Mouse (Mus musculus) adrenal gland, postnatal 10 days (tissue): ENCODE measurements around the gene Saysd1. TPM values are rescaled to one million over a fixed set of nuclear protein-coding genes. Genes with fewer than 3 reads are reported as not detected.

Experiments
- DNase-seq: peaks from one replicate; pipeline ENCODE4 v3.0.0; 2021; ENCODE audit warnings: mixed read lengths
- total RNA-seq, 2 experiments: library from RNA; stranded (reverse); gene quantifications; 2 replicates each; pipeline ENCODE4 v1.2.3; 2021

The Saysd1 gene
- total RNA-seq, 2 experiments from 2014 or later, result 4.5 to 6.5 TPM

DNA sequence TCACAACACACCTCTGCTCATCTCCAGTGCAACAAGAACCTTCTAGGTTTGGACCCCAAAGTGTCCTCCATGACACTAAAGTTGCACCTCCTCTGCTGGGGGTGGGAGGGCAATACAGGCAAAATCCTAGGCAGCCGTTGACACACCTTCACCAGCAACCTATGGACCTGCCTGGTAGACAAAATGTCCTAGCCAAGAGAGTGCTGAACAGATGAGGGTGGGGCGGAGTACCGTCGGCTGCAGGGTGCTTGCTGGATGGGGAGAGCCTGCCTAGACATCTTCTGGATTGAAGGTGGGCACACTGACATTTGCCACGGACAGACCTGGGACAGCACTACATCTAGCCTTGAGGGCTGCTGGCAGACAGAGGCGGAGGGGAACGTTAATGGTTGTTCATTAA, 26.1 kb upstream of the Saysd1 start:
- DNase-seq, result no peak

DNA sequence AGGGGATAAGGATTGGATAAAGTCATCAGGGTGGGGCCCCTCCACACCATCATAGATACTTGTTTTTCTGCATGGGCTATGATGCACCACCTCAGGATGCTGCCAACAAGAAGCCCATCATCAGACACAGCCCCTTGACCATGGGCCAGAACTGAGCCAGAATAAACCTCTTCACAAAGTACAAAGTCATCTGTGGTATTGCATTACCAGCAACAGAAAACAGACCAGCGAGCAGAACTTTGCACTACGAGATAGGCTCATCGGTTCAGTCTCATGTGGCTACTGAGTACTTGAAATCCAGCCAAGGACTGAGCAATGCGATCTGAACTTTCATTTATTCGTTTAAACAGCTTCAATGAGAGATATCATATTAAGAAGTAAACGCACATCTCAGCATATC, 24.4 kb upstream of the Saysd1 start:
- DNase-seq, result no peak

DNA sequence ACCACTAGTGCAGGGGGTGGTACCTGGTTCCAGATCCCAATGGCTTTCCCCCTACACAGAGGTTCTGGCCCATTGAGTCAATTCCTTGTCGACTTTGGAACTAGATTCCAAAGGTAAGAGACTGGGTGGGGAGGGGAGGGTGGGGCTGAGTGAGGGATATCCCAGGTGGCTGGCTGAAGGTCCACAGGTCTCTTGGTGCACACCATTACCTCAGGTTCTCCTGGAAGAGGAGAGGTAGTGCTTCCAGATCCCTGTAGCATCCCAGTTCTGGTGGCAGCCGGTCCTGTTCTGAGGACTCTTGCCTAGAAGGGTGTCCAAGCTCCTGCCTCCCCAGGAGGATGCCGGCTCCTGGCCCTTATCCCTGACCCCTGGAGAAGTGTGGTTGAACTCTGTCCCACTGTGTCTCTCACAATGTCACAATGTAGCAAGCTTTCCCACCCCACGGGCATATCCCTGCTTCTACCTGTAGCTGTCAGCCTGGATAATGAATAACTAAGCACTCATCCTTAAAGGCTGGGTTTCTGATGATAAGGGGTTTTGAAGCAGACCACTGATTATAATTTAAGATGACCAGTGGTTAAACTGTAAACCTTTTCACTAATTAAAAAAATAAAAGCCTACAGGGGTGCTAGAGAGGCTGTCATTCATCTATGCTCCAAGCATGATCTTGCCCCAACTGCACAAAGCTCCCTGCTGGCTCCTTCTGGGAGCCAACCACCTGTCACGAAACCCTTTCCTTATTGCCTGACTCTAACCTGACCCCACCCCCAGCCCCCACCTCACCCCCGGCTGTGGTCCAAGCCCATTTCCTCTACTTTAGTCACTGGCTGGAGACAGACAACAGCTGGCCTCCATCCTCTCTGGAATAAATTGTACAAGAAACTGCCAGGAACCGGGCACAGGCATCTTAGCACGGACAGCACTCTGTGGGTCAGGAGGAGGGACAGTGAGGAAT, 20.7 kb upstream of the Saysd1 start:
- DNase-seq, result no peak

DNA sequence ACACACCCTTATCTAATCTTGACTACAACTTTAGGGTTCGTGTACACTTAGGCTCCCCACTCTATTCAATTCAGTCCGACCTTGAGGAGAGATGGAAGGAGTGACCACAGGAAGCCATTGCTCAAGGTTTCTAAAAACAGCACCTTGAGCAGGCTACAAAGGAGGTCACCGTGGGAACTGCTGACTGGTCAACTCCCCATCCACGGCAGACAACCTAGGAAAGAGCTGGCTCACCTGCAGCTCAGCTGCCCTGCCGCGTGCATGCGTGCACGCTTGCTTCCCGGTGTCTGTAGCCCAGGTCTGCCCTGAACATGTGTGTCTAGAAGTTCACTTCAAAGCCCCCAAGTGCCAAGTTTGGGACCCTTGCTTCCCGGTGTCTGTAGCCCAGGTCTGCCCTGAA, 19.3 kb upstream of the Saysd1 start:
- DNase-seq, result no peak

DNA sequence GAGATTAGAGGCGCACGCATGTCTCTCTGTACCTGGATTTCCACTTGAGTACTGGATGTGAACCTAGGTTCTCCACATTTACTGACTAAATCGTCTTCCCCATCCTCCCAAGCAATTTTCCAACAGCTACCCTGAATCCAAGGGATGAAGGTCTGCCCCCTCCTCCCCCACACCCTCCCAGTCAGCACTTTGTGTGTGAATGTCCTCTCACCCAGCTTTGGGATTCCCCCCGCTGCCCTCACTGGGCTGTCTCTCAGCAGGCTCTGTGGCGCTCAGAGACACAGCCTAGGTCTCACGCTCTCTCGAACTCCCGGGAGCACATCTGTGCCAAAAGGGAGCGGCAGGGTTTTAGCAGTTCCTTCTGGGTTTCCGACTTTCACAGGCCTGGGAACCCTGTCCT, 17.4 kb upstream of the Saysd1 start:
- DNase-seq, result no peak

DNA sequence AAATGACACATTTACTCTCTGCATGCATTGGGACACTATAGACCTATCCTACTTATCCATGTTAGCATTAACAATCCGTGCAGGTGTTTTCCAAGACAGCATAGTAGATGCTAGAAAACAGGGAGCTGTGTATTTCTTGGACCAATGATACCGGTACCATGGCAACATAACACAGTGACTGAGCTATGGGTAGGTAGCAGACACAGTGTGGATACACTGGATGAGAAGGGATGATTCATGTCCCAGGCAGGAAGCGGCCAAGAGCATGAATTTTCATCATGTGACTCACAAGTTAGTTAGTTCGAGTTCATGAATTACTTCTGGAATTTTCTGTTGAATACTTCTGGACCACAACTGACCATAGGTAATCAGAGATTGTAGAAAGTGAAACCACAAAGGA, 16.6 kb upstream of the Saysd1 start:
- no peak for DNase-seq

DNA sequence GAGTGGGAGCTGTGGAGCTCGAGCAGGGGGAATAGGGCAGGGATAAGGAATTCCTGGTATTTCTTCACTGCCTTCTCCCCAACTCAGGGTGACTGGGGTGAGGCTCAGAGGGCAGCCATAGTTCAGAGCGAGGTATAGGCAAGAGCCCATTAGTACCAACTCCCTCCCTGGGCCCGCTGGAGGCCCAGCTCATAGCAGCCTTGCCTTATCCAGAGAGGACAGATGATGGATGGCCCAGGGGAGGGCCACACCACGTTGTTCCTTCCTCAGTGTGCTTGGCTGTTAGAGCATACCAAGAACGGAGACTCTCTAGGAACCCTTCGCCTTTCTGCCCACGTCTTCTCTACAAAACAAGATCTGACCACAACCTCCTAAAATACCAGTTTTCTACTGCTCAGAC, 15.9 kb upstream of the Saysd1 start:
- DNase-seq, result no peak

DNA sequence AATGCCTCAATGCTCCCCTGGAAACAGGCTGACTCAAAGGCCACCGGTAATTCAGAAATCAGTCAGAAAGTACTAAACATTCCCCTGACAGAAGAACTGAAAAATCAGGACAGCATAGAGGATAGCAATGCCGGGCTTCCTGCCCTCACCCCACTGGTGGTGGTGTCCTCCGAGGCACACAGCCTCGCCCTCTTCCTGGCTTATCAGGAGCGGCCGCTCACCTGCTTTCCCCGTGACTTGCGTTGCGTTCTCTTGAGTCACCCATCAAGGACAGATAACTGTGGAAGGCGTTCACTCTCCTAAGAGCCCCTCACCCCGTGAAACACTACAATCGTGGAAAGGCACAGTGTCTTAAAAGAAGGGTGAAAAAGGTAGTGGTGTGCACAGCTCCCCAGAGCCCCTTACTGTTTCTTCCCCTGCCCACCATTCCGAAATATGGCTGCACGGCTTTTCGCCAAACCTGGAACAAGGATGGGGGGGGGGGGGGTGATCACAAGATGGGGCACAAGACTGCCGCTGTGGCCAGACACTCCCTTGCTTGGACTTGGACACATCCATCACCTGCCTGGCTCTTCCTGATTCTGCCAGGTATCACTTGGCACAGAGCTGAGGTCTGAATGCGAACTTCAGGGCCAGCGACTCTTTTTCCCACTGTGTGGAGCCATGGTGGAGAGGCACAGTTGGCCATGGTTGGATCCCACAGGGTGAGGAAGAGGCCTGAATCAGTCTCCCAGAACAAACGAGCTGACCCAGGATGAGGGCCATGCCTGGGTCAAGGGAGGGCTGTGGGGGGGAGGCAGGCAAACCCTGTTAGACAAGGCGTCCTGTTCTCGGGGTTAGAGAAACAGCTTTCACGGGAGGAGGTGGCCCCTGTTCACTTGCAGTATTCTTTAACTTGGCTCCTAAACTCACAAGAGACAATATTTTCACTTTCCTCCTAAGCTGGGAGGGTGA, 11.1 kb upstream of the Saysd1 start:
- no peak for DNase-seq

DNA sequence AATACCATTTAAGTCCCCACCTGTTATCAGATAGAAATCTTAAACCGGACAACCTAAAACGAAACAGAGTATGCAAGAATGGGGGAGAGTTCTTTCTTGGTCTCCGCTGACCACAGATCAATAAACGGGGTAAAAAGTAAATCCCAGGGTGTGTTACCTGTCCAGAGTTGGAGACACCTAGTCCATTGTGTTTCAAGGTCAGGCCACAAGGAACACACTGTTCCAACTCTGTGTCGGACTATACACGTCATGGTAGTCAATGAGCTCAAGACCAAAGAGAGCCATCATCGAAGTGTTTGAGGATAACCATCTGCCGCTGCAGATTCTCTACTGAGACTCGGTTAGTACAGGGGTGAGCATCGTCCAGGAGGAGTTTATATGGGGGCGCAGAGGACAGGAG, 10.2 kb upstream of the Saysd1 start:
- DNase-seq, result no peak

DNA sequence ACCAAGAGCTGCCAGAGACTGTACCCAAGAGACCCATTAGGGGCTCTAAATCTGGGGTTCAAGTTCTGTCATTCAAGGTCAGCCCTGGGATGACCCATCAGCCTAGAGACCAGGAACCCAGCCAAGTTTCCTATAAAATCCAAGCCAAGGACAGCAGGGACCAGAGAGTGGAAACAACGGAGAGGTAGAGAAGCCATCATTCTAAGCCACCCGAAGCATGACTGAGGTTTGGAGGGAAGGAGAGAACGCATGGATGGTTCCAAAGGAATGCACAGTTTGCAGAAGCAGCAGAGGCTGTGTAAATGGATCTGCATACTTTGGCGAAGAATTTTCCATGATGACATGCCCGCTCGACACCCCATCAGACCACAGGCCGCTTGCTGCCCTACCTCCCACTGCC, 9.5 kb upstream of the Saysd1 start:
- no peak for DNase-seq

DNA sequence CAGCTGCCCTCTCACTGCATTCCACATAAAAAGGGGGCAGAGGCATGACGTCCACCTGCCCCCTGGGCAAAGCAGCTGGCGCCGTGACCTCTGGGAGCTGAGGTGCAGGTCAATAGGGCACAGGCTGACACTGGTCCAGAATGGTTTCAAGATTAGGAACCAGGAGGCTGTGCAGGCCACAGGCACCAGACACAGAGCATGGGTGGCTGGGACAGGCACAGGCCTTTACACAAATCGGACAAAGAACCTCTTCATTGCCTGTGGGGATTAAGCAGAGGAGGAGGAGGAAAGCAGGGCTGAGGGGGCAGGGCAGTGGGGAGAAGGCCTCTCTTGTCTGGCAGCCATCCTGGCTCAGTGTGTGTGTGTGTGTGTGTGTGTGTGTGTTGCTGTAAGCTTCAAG, 5.8 kb upstream of the Saysd1 start:
- DNase-seq, result no peak

DNA sequence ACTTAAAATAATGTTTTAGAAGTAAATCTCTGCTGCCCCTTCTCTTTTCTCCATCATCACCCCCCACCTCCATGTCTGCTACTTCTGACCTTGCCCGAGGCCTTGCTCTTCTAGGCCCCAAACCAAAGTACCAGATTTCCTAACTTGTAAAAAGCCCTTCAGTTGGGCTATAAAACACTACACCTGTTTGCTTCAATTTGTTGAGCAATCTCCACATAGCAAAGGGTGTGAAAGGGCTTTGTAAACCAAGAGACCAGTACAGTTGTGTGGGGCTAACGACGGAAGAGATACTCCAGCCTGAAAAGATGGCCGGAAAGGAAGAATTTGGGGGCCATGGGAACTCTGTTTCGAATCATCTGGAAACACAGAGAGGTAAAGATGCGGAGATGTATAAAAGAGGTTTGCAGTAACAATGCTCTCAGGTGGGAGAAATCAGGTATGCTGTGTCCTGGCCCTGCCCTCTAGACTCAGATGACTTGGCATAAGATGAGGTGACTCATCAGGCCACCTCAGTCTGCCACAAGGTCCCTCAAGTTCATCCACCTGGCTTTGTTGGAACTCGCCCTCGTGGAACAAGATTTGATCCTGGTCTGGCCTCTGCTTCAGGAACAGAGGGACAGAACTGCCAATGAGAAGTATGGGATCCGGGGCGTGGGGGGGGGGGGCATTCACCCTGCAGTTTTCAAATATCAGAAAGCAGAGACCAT, 3.2 kb downstream of the Saysd1 start:
- DNase-seq, result no peak

DNA sequence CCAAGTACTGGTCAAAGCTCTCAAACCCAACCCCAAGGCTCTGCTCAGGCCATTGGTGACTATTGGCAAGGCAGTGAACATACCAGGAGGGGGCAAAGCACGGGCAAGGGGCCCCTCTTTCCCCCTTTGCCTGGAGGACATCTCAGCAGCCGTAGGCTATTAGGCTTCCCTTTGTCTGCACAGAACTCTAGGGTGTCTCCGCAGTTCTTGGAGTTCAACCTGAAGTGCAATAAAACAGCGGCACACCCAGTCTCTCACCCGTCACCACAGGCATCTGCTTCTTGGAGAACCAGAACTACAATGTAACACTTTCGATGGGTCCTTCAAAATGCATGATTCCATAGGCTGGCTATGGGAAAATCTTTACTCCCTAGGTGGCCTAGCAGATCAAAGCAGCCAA, 10.2 kb downstream of the Saysd1 start:
- DNase-seq, result no peak

DNA sequence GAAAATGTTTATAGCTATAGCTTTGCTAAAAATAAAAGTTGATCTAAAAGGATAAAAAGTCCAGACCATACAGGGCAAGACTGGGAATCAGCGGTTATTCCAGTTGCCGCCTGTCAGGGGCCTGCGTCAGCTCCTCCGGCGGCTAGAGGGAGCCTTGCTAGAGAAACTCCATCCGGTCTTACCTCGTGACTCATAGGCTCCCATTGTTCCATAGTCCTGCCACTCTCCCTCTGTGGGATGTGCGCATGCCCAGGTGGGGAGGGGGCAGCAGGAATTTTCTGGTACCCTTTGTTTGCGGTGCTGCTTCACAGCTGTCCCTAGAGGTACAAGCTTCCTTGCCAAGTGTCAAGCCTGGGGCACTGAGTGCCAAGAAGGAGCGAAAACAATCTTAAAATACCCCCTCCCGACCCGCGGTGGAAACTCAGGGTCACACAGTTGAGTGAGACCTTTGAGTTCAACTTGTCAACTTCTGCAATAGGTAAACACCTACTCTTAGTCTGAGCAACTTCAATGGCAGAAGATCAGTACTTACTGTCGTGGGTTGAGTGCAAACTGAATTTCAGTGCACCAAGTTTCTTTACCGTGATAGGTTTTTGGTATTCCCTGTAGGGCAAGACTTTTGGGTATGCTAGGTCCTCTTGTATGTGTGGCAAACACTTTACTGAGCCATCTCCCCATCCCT, 10.8 kb downstream of the Saysd1 start:
- DNase-seq, result no peak

DNA sequence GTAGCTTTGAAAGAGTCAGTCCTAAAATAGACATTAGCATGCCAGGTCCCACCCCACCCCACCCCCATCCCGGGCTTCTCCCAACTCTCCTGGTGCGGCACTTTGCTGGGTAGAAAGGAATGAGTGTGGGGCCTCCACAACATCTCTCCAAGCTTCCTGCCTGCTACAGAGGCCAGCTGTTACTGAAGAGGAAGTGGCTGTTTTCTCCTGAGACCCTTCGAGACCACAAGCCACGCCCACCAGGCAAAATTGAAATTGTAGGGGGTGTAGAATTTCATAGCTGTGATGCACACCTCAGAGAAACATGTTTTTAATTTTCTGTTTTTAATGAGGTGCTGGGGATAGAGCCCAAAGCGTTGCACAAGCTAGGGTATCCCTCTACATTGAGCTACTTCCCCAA, 17.5 kb downstream of the Saysd1 start:
- DNase-seq, result no peak

DNA sequence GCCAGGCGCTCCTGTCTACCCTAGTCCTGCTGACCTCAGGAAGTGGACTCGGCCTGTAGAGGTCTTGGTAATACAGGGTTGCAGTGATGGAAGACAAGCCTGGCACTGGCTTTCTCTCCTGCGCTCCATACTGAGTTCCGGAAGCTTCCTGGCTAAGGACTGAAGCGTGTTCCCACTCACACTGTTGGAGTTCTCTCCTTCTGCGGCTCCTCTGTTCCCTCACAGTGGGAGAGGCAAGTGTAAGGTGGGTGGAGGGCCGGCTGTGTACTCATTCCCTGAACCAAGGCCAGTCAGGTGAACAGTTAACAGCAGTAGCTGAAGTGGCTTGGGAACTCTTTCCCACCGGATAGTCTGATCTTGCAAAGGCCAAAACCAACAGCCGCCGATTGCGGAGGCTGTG, 18.3 kb downstream of the Saysd1 start:
- DNase-seq, result no peak

DNA sequence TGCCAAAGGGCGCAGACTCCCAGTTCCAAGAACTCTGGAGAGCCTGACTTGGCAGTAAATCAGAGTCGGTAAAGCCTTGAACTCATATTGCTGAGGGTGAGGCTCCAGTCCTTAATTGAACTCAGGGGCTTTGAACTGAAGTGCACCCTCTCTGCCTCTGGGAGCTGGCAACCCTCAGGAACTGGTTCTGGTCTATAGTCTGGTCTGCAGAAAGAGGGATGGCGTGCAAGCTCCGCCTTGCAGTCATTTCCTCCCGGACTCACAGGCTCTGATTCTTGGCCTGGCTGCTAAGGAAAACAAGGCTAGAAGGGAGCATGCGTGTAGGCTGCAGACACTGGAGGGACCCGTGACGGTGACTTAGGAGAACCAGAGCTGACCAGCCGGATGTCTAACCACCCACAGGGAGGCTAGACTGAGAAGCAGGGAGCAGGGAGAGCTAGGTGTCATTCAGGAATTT, 22.2 kb downstream of the Saysd1 start:
- peak; percentile 28 for DNase-seq

DNA sequence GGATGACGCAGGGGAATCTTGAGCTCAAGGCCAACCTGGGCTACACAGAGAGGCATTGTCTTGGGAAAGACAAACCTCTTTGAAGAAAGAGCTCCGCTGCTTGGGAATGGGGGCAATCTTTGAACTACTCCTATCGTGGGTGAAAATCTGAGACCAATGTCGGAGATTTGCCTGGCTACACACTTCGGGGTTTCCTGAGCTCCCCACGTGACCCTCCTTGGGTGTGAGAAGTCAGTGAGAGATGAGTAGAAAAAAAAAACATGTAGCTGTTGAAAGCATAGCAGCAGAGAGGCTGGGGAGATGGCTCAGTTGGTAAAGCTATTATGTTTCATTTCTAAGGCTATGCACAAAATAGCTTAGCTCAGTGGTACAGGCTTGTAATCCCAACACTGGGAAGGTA, 23.4 kb downstream of the Saysd1 start:
- DNase-seq, result no peak

DNA sequence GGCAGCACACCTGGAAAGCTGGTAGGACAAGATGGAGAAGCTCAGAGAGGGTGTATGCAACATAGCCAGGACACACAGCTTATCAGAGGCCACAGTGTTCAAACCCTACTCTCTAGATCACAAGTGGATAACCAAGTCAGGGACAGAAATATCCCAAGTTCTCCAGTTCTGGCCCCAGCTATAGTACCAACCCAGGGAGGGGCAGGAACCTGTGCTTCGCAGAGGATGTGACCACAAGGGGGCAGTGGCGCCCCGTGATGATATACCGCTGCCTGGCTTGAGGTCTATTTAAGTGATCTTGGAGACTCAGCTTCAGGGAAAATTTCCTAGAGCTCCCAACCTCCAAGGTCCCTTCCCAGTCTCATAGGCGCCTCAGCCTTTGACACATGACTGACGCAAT, 24.4 kb downstream of the Saysd1 start:
- peak; percentile 94 for DNase-seq

DNA sequence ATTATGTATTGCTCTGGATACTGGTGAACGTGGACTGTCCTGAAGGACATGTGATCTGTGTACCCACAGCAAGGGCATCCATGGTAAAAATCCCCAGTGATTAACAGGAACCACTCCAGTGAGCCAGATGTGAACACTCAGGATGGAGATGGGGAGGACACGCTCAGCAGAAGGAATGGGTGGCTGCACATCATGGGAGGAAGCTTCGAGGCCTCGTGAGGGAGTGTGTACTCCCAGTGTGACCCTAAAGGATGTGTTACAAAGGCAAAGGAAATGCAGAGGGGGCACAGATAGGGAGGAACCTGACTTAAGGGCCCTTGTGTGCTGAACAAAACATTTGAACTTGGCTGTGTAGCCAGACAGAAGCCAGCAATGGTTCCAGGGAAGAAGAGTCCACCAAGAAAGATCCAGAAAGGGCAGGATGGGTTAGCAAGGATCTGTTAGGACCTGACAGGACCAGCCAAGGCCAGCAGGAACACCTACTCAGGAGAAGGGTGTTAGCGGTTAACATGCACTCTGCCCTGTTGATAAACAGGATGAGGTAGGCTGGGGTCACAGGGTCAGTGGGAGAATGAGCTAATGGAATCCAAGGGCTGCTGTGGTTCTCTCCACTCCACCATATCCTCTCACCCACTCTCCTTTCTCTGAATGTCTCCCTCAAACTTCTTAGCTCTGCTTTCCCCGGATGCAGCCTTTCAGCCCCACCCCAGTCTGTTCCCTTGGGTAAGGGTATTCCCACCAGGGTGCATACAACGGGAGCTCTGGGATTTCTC, 25.0 kb downstream of the Saysd1 start:
- no peak for DNase-seq

DNA sequence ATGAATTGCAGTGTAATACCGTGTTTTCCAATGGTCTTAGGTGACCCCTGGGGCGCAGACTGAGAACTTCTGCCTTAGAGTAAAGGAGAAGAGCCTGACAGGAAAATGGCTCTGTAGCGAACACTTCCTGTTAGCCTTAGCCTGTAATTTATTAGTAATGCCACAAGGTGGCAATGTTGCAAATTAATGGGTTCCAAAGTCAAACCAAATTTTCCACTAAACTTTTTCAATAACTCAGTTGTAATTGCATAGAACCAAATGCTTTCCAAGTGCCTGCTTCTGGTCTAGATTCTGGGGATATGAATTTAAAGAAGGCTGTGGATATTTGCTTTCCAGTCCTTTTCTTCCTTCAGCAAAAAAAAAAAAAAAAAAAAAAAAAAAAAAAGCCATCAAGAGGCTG, 26.1 kb downstream of the Saysd1 start:
- DNase-seq, result no peak
